ENCODE assay signal across 11 mouse cellular contexts in genomic region chr9:73067086-73067485, GRCm38 (mm10). TPM values are rescaled to one million over a fixed set of nuclear protein-coding genes. Genes with fewer than 3 reads are reported as not detected.
DNase-seq lines count a peak whose midpoint lies in the region; ATAC-seq lines count a peak whose summit lies in the region.
"Had no signal": no experiment of that assay in that cellular context is flagged by ENCODE, and none has a peak within 500 bp of the region (broad histone marks: within the 10 kb centered on the region; RNA-seq: fewer than 3 reads in every experiment).

No protein-coding gene starts in this region.

- H3K4me1 ChIP-seq in heart, embryonic 14.5 days (ENCODE audit: control insufficient read depth in 2 of 2, insufficient read depth in 2 of 2, low read length in 2 of 2): peaks cover 13 to 23% of the 10 kb centered on the region in 2 experiments
- peaks cover 24% of the 10 kb centered on the region for H3K4me1 ChIP-seq in kidney, embryonic 16.5 days (ENCODE audit: insufficient read depth, low read length)
- peaks cover 19% of the 10 kb centered on the region for H3K4me1 ChIP-seq in midbrain, embryonic 13.5 days (replicated peaks)

- peak overlapping the region; percentile 6 to 21; a peak in 3 of 4 replicates for H3K4me3 ChIP-seq in heart, embryonic 14.5 days (ENCODE audit: control insufficient read depth in 1 of 2, insufficient read depth in 1 of 2, low read depth in 1 of 2, low read length in 2 of 2)
- 0 out of 2 replicates have a peak overlapping the region, but pooled peaks have one; percentile 16 for H3K4me3 ChIP-seq in kidney, embryonic 16.5 days (ENCODE audit: low read length)
- H3K4me3 ChIP-seq in midbrain, embryonic 13.5 days (replicated peaks): no peak overlapping the region

- H3K9me3 ChIP-seq in heart, embryonic 14.5 days (ENCODE audit: control insufficient read depth, low read length): no peaks in the 10 kb centered on the region
- no peaks in the 10 kb centered on the region for H3K9me3 ChIP-seq in kidney, embryonic 16.5 days (ENCODE audit: low read length)
- no peaks in the 10 kb centered on the region for H3K9me3 ChIP-seq in midbrain, embryonic 13.5 days

- ATAC-seq in heart, embryonic 14.5 days (ENCODE audit: insufficient number of reproducible peaks, insufficient read depth, low FRiP score, low read depth): peak; percentile 31; the same call in 1 of the 2 replicates
- ATAC-seq in kidney, embryonic 16.5 days (ENCODE audit: low FRiP score, low TSS enrichment): peak; percentile 80
- peak; percentile 73 for ATAC-seq in midbrain, embryonic 13.5 days
- no peak for ATAC-seq in monocyte, adult 5-6 weeks (replicated peaks; ENCODE audit: insufficient number of reproducible peaks, low FRiP score, low TSS enrichment, poor library complexity, severe bottlenecking)

- WGBS in heart, embryonic 14.5 days: 38% methylated on average over 10 of the region's 10 CpGs
- 25% methylated on average over 9 of the region's 10 CpGs for WGBS in kidney, embryonic 16.5 days
- 27% methylated on average over 10 of the region's 10 CpGs for WGBS in midbrain, embryonic 13.5 days

- no peak for DNase-seq in heart, adult 9 months (ENCODE audit: low spot score in 2 of 2)
- DNase-seq in embryo, embryonic 10.5 days (ENCODE audit: low spot score): peak; percentile 68
- no peak for DNase-seq in natural killer cell, adult 2 months (ENCODE audit: low spot score in 2 of 2)
- no peak for DNase-seq in cerebellum, postnatal 4 days (ENCODE audit: low spot score in 2 of 2)

- no peaks in the 10 kb centered on the region for H3K27me3 ChIP-seq in heart, embryonic 14.5 days (ENCODE audit: control insufficient read depth, insufficient read depth, low read length)
- no peaks in the 10 kb centered on the region for H3K27me3 ChIP-seq in kidney, embryonic 16.5 days (ENCODE audit: insufficient read depth, low read length)
- H3K27me3 ChIP-seq in midbrain, embryonic 13.5 days: no peaks in the 10 kb centered on the region

- no peak overlapping the region for H3K27ac ChIP-seq in heart, embryonic 14.5 days (replicated peaks in 1 of 2; ENCODE audit: control insufficient read depth in 1 of 2, insufficient read depth in 1 of 2, low read depth in 2 of 2, low read length in 2 of 2)
- peak overlapping the region; percentile 39; the same call in 1 of the 2 replicates for H3K27ac ChIP-seq in kidney, embryonic 16.5 days (ENCODE audit: low read length)
- H3K27ac ChIP-seq in midbrain, embryonic 13.5 days: 0 out of 2 replicates have a peak overlapping the region, but pooled peaks have one; percentile 19
- H3K27ac ChIP-seq: macrophage had no signal

- H3K4me2 ChIP-seq in heart, embryonic 14.5 days (ENCODE audit: low read length): peak overlapping the region; percentile 54
- peak overlapping the region; percentile 39 for H3K4me2 ChIP-seq in kidney, embryonic 16.5 days (replicated peaks; ENCODE audit: low read depth, low read length)
- peak overlapping the region; percentile 12; the same call in 1 of the 2 replicates for H3K4me2 ChIP-seq in midbrain, embryonic 13.5 days (replicated peaks)

- no peak overlapping the region for H3K9ac ChIP-seq in heart, embryonic 14.5 days (ENCODE audit: low read length)
- H3K9ac ChIP-seq in kidney, embryonic 16.5 days (replicated peaks; ENCODE audit: low read length): no peak overlapping the region
- 0 out of 2 replicates have a peak overlapping the region, but pooled peaks have one; percentile 4 for H3K9ac ChIP-seq in midbrain, embryonic 13.5 days (replicated peaks)

- no peaks in the 10 kb centered on the region for H3K36me3 ChIP-seq in heart, embryonic 14.5 days (ENCODE audit: control insufficient read depth, insufficient read depth, low read length)
- H3K36me3 ChIP-seq in kidney, embryonic 16.5 days (ENCODE audit: insufficient read depth, low read length): no peaks in the 10 kb centered on the region
- H3K36me3 ChIP-seq in midbrain, embryonic 13.5 days: no peaks in the 10 kb centered on the region

RNA-seq across cellular contexts. Expression of gene Rab27a, which starts 22.4 kb away (rescaled TPM):
- 1.4 and 1.6 TPM in 2 replicates for polyA plus RNA-seq in heart, embryonic 14.5 days (2014; fragmentation: Nextera tagmentation; extraction: Ambion mirVana)
- 6.0 and 6.6 TPM in 2 replicates for polyA plus RNA-seq in kidney, embryonic 16.5 days (2015; fragmentation: Nextera tagmentation; extraction: Ambion mirVana)
- polyA plus RNA-seq in midbrain, embryonic 13.5 days (2015; fragmentation: Nextera tagmentation; extraction: Ambion mirVana): 0.94 and 1.5 TPM in 2 replicates
- 86.9 to 93.4 TPM (median 92.6 TPM) in 3 replicates for total RNA-seq in monocyte, adult 5-6 weeks (2017)

RNA-seq across cellular contexts. Expression of gene Pigb, which starts 26.9 kb away (rescaled TPM):
- 7.2 and 9.4 TPM in 2 replicates for polyA plus RNA-seq in heart, embryonic 14.5 days (2014; fragmentation: Nextera tagmentation; extraction: Ambion mirVana)
- polyA plus RNA-seq in kidney, embryonic 16.5 days (2015; fragmentation: Nextera tagmentation; extraction: Ambion mirVana): 15.4 and 19.9 TPM in 2 replicates
- 10.3 and 11.5 TPM in 2 replicates for polyA plus RNA-seq in midbrain, embryonic 13.5 days (2015; fragmentation: Nextera tagmentation; extraction: Ambion mirVana)
- 3.0 to 9.6 TPM (median 5.2 TPM) in 3 replicates for total RNA-seq in monocyte, adult 5-6 weeks (2017)

RNA-seq across cellular contexts. Expression of gene Khdc3, which starts 34.5 kb away (rescaled TPM):
- polyA plus RNA-seq in heart, embryonic 14.5 days (2014; fragmentation: Nextera tagmentation; extraction: Ambion mirVana): not detected in 2 replicates
- not detected in 2 replicates for polyA plus RNA-seq in kidney, embryonic 16.5 days (2015; fragmentation: Nextera tagmentation; extraction: Ambion mirVana)
- 0.12 TPM in 1 of 2 replicates, not detected in the other for polyA plus RNA-seq in midbrain, embryonic 13.5 days (2015; fragmentation: Nextera tagmentation; extraction: Ambion mirVana)
- 1.3 TPM in 1 of 3 replicates, not detected in the others for total RNA-seq in monocyte, adult 5-6 weeks (2017)
- total RNA-seq: common myeloid progenitor, adult 5-6 weeks had no signal
- polyA plus RNA-seq: macrophage had no signal

RNA-seq across cellular contexts. Expression of gene Gm20509, which starts 35.2 kb away (rescaled TPM):
- polyA plus RNA-seq in heart, embryonic 14.5 days (2014; fragmentation: Nextera tagmentation; extraction: Ambion mirVana): not detected in 2 replicates
- polyA plus RNA-seq in kidney, embryonic 16.5 days (2015; fragmentation: Nextera tagmentation; extraction: Ambion mirVana): not detected in 2 replicates
- not detected in 2 replicates for polyA plus RNA-seq in midbrain, embryonic 13.5 days (2015; fragmentation: Nextera tagmentation; extraction: Ambion mirVana)
- total RNA-seq in monocyte, adult 5-6 weeks (2017): 2.2 TPM in 1 of 3 replicates, not detected in the others
- total RNA-seq: common myeloid progenitor, adult 5-6 weeks; ES-E14 had no signal
- polyA plus RNA-seq: macrophage had no signal

RNA-seq across cellular contexts. Expression of gene Rsl24d1, which starts 46.1 kb away (rescaled TPM):
- polyA plus RNA-seq in heart, embryonic 14.5 days (2014; fragmentation: Nextera tagmentation; extraction: Ambion mirVana): 87.7 and 92.9 TPM in 2 replicates
- polyA plus RNA-seq in kidney, embryonic 16.5 days (2015; fragmentation: Nextera tagmentation; extraction: Ambion mirVana): 109 and 110 TPM in 2 replicates
- 120 and 123 TPM in 2 replicates for polyA plus RNA-seq in midbrain, embryonic 13.5 days (2015; fragmentation: Nextera tagmentation; extraction: Ambion mirVana)
- total RNA-seq in monocyte, adult 5-6 weeks (2017): 52.8 to 89.3 TPM (median 60.9 TPM) in 3 replicates

Comparison
In these comparisons a context has a peak if more than half of its experiments do, and no peak if none do; other contexts are left out.
1. H3K27ac ChIP-seq: peak in kidney, embryonic 16.5 days (single experiment) and midbrain, embryonic 13.5 days (single experiment); none in heart, embryonic 14.5 days (0 of 2).
2. Peak in every context shown above with its lines, with median percentiles within 50 percentile points of each other: H3K4me2 ChIP-seq.